Mouse (Mus musculus) heart, postnatal 25 days (tissue): ENCODE results near the gene Art3. TPM values are rescaled to one million over a fixed set of nuclear protein-coding genes. Genes with fewer than 3 reads are reported as not detected.
"Not testable (repeated sequence)": the region's sequence is repeated elsewhere in the genome, so short reads cannot be mapped to it uniquely, and the experiment has no call there.

Experiments used
- DNase-seq: peaks from one replicate; pipeline ENCODE4 v3.0.0; 2022; ENCODE audit warnings: low spot score
- intact Hi-C: fragments of 180-260 bp; cut with DNase I; formaldehyde crosslinking; loops from one replicate; pipeline ENCODE4 v1.15.1; 2025
- total RNA-seq, 2 experiments: library from RNA; stranded (reverse); gene quantifications; 2 replicates each; pipeline ENCODE4 v1.2.3; 2021

Art3 gene
- total RNA-seq, 2 experiments from 2014 or later = 689 to 788 TPM

GRCm38 (mm10) chr5:92331122-92331521, 505 bp upstream of the Art3 start:
- DNase-seq = no peak
- intact Hi-C loops = no loop called here

GRCm38 (mm10) chr5:92332359-92332840, 773 bp downstream of the Art3 start:
- DNase-seq = peak; percentile 35
- intact Hi-C loops = no loop called here

- intact Hi-C loops = no loop called here
- DNase-seq = no peak
Measured at GRCm38 (mm10) chr5:92336743-92337142, 5.1 kb downstream of the Art3 start.

- DNase-seq = no peak
Measured at GRCm38 (mm10) chr5:92340606-92341005, 9.0 kb downstream of the Art3 start.

GRCm38 (mm10) chr5:92345006-92345405, 13.4 kb downstream of the Art3 start:
- intact Hi-C loops = no loop called here
- DNase-seq = no peak

More at GRCm38 (mm10) chr5:92340606-92341005, 9.0 kb downstream of the Art3 start:
- intact Hi-C loops = no loop called here

- no peak for DNase-seq
Measured at GRCm38 (mm10) chr5:92348794-92349413, 17.3 kb downstream of the Art3 start, which contains the start of gene Cxcl10. Gene Cxcl10, minus strand, starts transcription at chr5:92348889.

GRCm38 (mm10) chr5:92349731-92350130, 18.1 kb downstream of the Art3 start:
- intact Hi-C loops = no loop called here
- DNase-seq = no peak

More at GRCm38 (mm10) chr5:92348794-92349413, 17.3 kb downstream of the Art3 start, which contains the start of gene Cxcl10:
- intact Hi-C loops = no loop called here

- intact Hi-C loops, DNase-seq: not testable (repeated sequence)
Measured at GRCm38 (mm10) chr5:92352716-92353115, 21.1 kb downstream of the Art3 start.

- intact Hi-C loops = no loop called here
- peak; percentile 32 for DNase-seq
Measured at GRCm38 (mm10) chr5:92353517-92353916, 21.9 kb downstream of the Art3 start.

GRCm38 (mm10) chr5:92358033-92358432, 26.4 kb downstream of the Art3 start:
- intact Hi-C loops = no loop called here
- DNase-seq = no peak

GRCm38 (mm10) chr5:92358767-92359455, 27.3 kb downstream of the Art3 start:
- DNase-seq = no peak
- intact Hi-C loops = no loop called here

- DNase-seq = no peak
Measured at GRCm38 (mm10) chr5:92363179-92363578, 31.6 kb downstream of the Art3 start.

GRCm38 (mm10) chr5:92364011-92364410, 32.4 kb downstream of the Art3 start:
- intact Hi-C loops = no loop called here

More at GRCm38 (mm10) chr5:92363179-92363578, 31.6 kb downstream of the Art3 start:
- intact Hi-C loops = no loop called here

GRCm38 (mm10) chr5:92365146-92365705, 33.6 kb downstream of the Art3 start:
- intact Hi-C loops = no loop called here
- no peak for DNase-seq

More at GRCm38 (mm10) chr5:92364011-92364410, 32.4 kb downstream of the Art3 start:
- DNase-seq = no peak

GRCm38 (mm10) chr5:92366565-92366964, 34.9 kb downstream of the Art3 start:
- DNase-seq = no peak
- intact Hi-C loops = no loop called here

- intact Hi-C loops = no loop called here
- DNase-seq = no peak
Measured at GRCm38 (mm10) chr5:92368392-92368791, 36.8 kb downstream of the Art3 start.

GRCm38 (mm10) chr5:92369151-92369994, 37.7 kb downstream of the Art3 start:
- intact Hi-C loops = no loop called here
- DNase-seq = no peak

GRCm38 (mm10) chr5:92370392-92370791, 38.8 kb downstream of the Art3 start:
- no peak for DNase-seq
- intact Hi-C loops = loop anchor here (2.0 kb wide), 1 partner anchor 36 kb away; no protein-coding TSS in a partner anchor

- no peak for DNase-seq
- intact Hi-C loops = loop anchor here (2.0 kb wide), 1 partner anchor 36 kb away; no protein-coding TSS in a partner anchor
Measured at GRCm38 (mm10) chr5:92370891-92371290, 39.3 kb downstream of the Art3 start.
